Mouse (Mus musculus): ENCODE data around the gene Galnt13. TPM values are rescaled to one million over a fixed set of nuclear protein-coding genes. Genes with fewer than 3 reads are reported as not detected.
"Not testable (repeated sequence)": the region's sequence is repeated elsewhere in the genome, so short reads cannot be mapped to it uniquely, and the experiment has no call there.

The Galnt13 gene
- total RNA-seq, 2 experiments from 2014 or later: 23.0 to 26.0 TPM

GRCm38 (mm10) chr2:54567632-54568031, 131.5 kb downstream of the Galnt13 start:
- no peak for TF ChIP-seq CTCF (conservative IDR thresholded peaks at IDR 0.05)
- no peak overlapping the region for H3K4me3 ChIP-seq
- H3K27ac ChIP-seq: no peak overlapping the region
- DNase-seq (ENCODE audit: low spot score in 2 of 2): no peak

GRCm38 (mm10) chr2:54713817-54714216, 277.7 kb downstream of the Galnt13 start:
- not testable (repeated sequence) for DNase-seq (ENCODE audit: low spot score in 2 of 2); H3K4me3 ChIP-seq; H3K27ac ChIP-seq

GRCm38 (mm10) chr2:54751232-54751631, 315.1 kb downstream of the Galnt13 start:
- H3K27ac ChIP-seq: no peak overlapping the region
- H3K4me3 ChIP-seq: no peak overlapping the region
- DNase-seq (ENCODE audit: low spot score in 2 of 2): no peak
- TF ChIP-seq CTCF (conservative IDR thresholded peaks at IDR 0.05): no peak

- TF ChIP-seq CTCF (conservative IDR thresholded peaks at IDR 0.05): no peak
- H3K4me3 ChIP-seq: no peak overlapping the region
- DNase-seq (ENCODE audit: low spot score in 2 of 2): no peak
- no peak overlapping the region for H3K27ac ChIP-seq
Measured at GRCm38 (mm10) chr2:54759781-54760180, 323.7 kb downstream of the Galnt13 start.

GRCm38 (mm10) chr2:54778790-54779273, 342.7 kb downstream of the Galnt13 start:
- no peak for TF ChIP-seq CTCF (conservative IDR thresholded peaks at IDR 0.05)
- DNase-seq (ENCODE audit: low spot score in 2 of 2): no peak
- no peak overlapping the region for H3K27ac ChIP-seq
- no peak overlapping the region for H3K4me3 ChIP-seq

- TF ChIP-seq CTCF (conservative IDR thresholded peaks at IDR 0.05): no peak
- Histone ChIP-seq H3K4me3 (no peak overlapping the region), H3K27ac (no peak overlapping the region)
- no peak for DNase-seq (ENCODE audit: low spot score in 2 of 2)
Measured at GRCm38 (mm10) chr2:54813670-54814256, 377.6 kb downstream of the Galnt13 start.

GRCm38 (mm10) chr2:54841245-54841644, 405.1 kb downstream of the Galnt13 start:
- no peak for TF ChIP-seq CTCF (conservative IDR thresholded peaks at IDR 0.05)
- Histone ChIP-seq H3K27ac (no peak overlapping the region), H3K4me3 (no peak overlapping the region)
- DNase-seq (ENCODE audit: low spot score in 2 of 2): no peak

- H3K4me3 ChIP-seq: no peak overlapping the region
- H3K27ac ChIP-seq: no peak overlapping the region
- TF ChIP-seq CTCF (conservative IDR thresholded peaks at IDR 0.05): no peak
- no peak for DNase-seq (ENCODE audit: low spot score in 2 of 2)
Measured at GRCm38 (mm10) chr2:54906282-54907060, 470.4 kb downstream of the Galnt13 start.

- Histone ChIP-seq H3K4me3 (no peak overlapping the region), H3K27ac (no peak overlapping the region)
- DNase-seq (ENCODE audit: low spot score in 2 of 2): no peak
- TF ChIP-seq CTCF (conservative IDR thresholded peaks at IDR 0.05): no peak
Measured at GRCm38 (mm10) chr2:54915088-54915670, 479.1 kb downstream of the Galnt13 start.

- no peak overlapping the region for H3K4me3 ChIP-seq
- TF ChIP-seq CTCF (conservative IDR thresholded peaks at IDR 0.05): no peak
- no peak overlapping the region for H3K27ac ChIP-seq
- DNase-seq (ENCODE audit: low spot score in 2 of 2): no peak
Measured at GRCm38 (mm10) chr2:54936369-54936768, 500.3 kb downstream of the Galnt13 start.

GRCm38 (mm10) chr2:54937306-54937705, 501.2 kb downstream of the Galnt13 start:
- Histone ChIP-seq H3K4me3 (no peak overlapping the region), H3K27ac (no peak overlapping the region)
- DNase-seq (ENCODE audit: low spot score in 2 of 2): no peak
- no peak for TF ChIP-seq CTCF (conservative IDR thresholded peaks at IDR 0.05)

GRCm38 (mm10) chr2:54938075-54938474, 502.0 kb downstream of the Galnt13 start:
- Histone ChIP-seq H3K4me3 (no peak overlapping the region), H3K27ac (no peak overlapping the region)
- TF ChIP-seq CTCF (conservative IDR thresholded peaks at IDR 0.05): no peak
- no peak for DNase-seq (ENCODE audit: low spot score in 2 of 2)

GRCm38 (mm10) chr2:54943386-54943785, 507.3 kb downstream of the Galnt13 start:
- DNase-seq (ENCODE audit: low spot score in 2 of 2): no peak
- Histone ChIP-seq H3K27ac (no peak overlapping the region), H3K4me3 (no peak overlapping the region)
- no peak for TF ChIP-seq CTCF (conservative IDR thresholded peaks at IDR 0.05)
